Mouse (Mus musculus) hindbrain, embryonic 14.5 days (tissue): ENCODE data around the gene Fastk. TPM values are rescaled to one million over a fixed set of nuclear protein-coding genes. Genes with fewer than 3 reads are reported as not detected.

Experiments used
- ATAC-seq: fragments of 200-750 bp; cut with Nextera tagmentation; 2 replicates; pipeline ENCODE4 v1.8.0; 2017; ENCODE audit warnings: moderate number of reproducible peaks, mild to moderate bottlenecking, moderate TSS enrichment, moderate library complexity; ENCODE audit not compliant: low FRiP score
- DNase-seq: peaks from one replicate; pipeline ENCODE4 v3.0.0-alpha.2; 2015; ENCODE audit warnings: low spot score
- H3K27ac ChIP-seq: fragments of 300-500 bp; sonication (generic); 2 replicates; pipeline ENCODE4 v1.5.1; 2014; ENCODE audit warnings: mild to moderate bottlenecking, moderate library complexity
- H3K27me3 ChIP-seq: fragments of 300-500 bp; sonication (generic); 2 replicates; pipeline ENCODE4 v1.6.1; 2014; ENCODE audit warnings: mild to moderate bottlenecking, low read length, mixed read lengths; ENCODE audit not compliant: control insufficient read depth, insufficient read depth
- H3K36me3 ChIP-seq: fragments of 300-500 bp; sonication (generic); replicated peaks from 2 replicates; pipeline ENCODE4 v1.6.1; 2014; ENCODE audit not compliant: control insufficient read depth, insufficient read depth
- H3K4me1 ChIP-seq: fragments of 300-500 bp; sonication (generic); replicated peaks from 2 replicates; pipeline ENCODE4 v1.6.1; 2014; ENCODE audit warnings: antibody characterized with exemption, low read length, mixed read lengths; ENCODE audit not compliant: control insufficient read depth, insufficient read depth
- H3K4me2 ChIP-seq: fragments of 300-500 bp; sonication (generic); replicated peaks from 2 replicates; pipeline ENCODE4 v1.6.1; 2014; ENCODE audit warnings: mild to moderate bottlenecking, moderate library complexity
- H3K4me3 ChIP-seq: fragments of 300-500 bp; sonication (generic); replicated peaks from 2 replicates; pipeline ENCODE4 v1.5.1; 2014; ENCODE audit warnings: mild to moderate bottlenecking, low read length
- H3K9ac ChIP-seq: fragments of 300-500 bp; sonication (generic); 2 replicates; pipeline ENCODE4 v1.6.1; 2014
- H3K9me3 ChIP-seq: fragments of 300-500 bp; sonication (generic); 2 replicates; pipeline ENCODE4 v1.6.1; 2016; ENCODE audit warnings: low read length; ENCODE audit not compliant: control insufficient read depth
- WGBS: fragments of 180-500 bp; shearing (Covaris S2); extraction: QIAGEN DNeasy Blood & Tissue Kit; methylation state at CpG from one replicate; pipeline ENCODE4 v1.1.7; 2014; 5-methylcytosine and 5-hydroxymethylcytosine counted together
- polyA plus RNA-seq: library from polyadenylated mRNA; unstranded; fragments of >200 nt; fragmentation: Nextera tagmentation; extraction: Ambion mirVana; gene quantifications from 2 replicates; pipeline ENCODE4 v1.2.1, GENCODE M21; 2014

Fastk gene
- polyA plus RNA-seq, 1 experiment from 2014 or later: 92.9 TPM

GRCm38 (mm10) chr5:24416222-24416736, 28.8 kb downstream of the Fastk start:
- peak overlapping the region; percentile 27 for H3K4me2 ChIP-seq
- DNase-seq (peak; percentile 66), ATAC-seq (peak; percentile 72; the same call in 1 of the 2 replicates)
- WGBS: 4% methylated on average over 21 of the region's 21 CpGs
- peaks cover 28% of the 10 kb centered on the region for H3K36me3 ChIP-seq
- H3K4me1 ChIP-seq: peaks cover 11% of the 10 kb centered on the region; the same call in 1 of the 2 replicates
- no peaks in the 10 kb centered on the region for H3K9me3 ChIP-seq
- H3K9ac ChIP-seq: no peak overlapping the region; the same call in 1 of the 2 replicates
- no peaks in the 10 kb centered on the region for H3K27me3 ChIP-seq
- no peak overlapping the region for H3K4me3 ChIP-seq
- no peak overlapping the region for H3K27ac ChIP-seq

GRCm38 (mm10) chr5:24413938-24414337, 31.1 kb downstream of the Fastk start:
- Histone ChIP-seq H3K27ac (no peak overlapping the region), H3K27me3 (no peaks in the 10 kb centered on the region), H3K9ac (no peak overlapping the region), H3K4me1 (peaks cover 11% of the 10 kb centered on the region; the same call in 1 of the 2 replicates), H3K4me3 (no peak overlapping the region), H3K36me3 (peaks cover 9% of the 10 kb centered on the region; the same call in 1 of the 2 replicates), H3K4me2 (no peak overlapping the region), H3K9me3 (no peaks in the 10 kb centered on the region)
- WGBS: 85% methylated on average over 13 of the region's 13 CpGs
- ATAC-seq (no peak), DNase-seq (no peak)

- no peaks in the 10 kb centered on the region for H3K9me3 ChIP-seq
- H3K27ac ChIP-seq: no peak within 1 kb of the TSS
- no peaks in the 10 kb centered on the region for H3K27me3 ChIP-seq
- H3K4me3 ChIP-seq: no peak within 1 kb of the TSS
- H3K4me2 ChIP-seq: no peak within 1 kb of the TSS
- H3K36me3 ChIP-seq: 0 out of 2 replicates have a peak, but pooled peaks cover 4% of the 10 kb centered on the region
- 54% methylated on average over 11 of the region's 11 CpGs for WGBS
- ATAC-seq (no peak), DNase-seq (no peak)
- H3K4me1 ChIP-seq: peaks cover 11% of the 10 kb centered on the region; the same call in 1 of the 2 replicates
- H3K9ac ChIP-seq: no peak within 1 kb of the TSS
Observed at GRCm38 (mm10) chr5:24413042-24413693, 31.9 kb downstream of the Fastk start, which contains the start of gene Asic3. Asic3 (plus strand) TSS chr5:24413392.

- DNase-seq (no peak), ATAC-seq (no peak)
- H3K36me3 ChIP-seq: peaks cover 13% of the 10 kb centered on the region; the same call in 1 of the 2 replicates
- H3K4me3 ChIP-seq: no peak overlapping the region
- no peak overlapping the region for H3K9ac ChIP-seq
- H3K27me3 ChIP-seq: no peaks in the 10 kb centered on the region
- no peak overlapping the region for H3K4me2 ChIP-seq
- 91% methylated on average over 2 of the region's 2 CpGs for WGBS
- H3K27ac ChIP-seq: no peak overlapping the region
- H3K9me3 ChIP-seq: no peaks in the 10 kb centered on the region
- H3K4me1 ChIP-seq: peaks cover 11% of the 10 kb centered on the region; the same call in 1 of the 2 replicates
Observed at GRCm38 (mm10) chr5:24412063-24412462, 33.0 kb downstream of the Fastk start.

- no peak for DNase-seq
- no peaks in the 10 kb centered on the region for H3K9me3 ChIP-seq
- no peak overlapping the region for H3K9ac ChIP-seq
- no peak overlapping the region for H3K4me3 ChIP-seq
- no peaks in the 10 kb centered on the region for H3K27me3 ChIP-seq
- no peak for ATAC-seq
- no peak overlapping the region for H3K4me2 ChIP-seq
- H3K4me1 ChIP-seq: 0 out of 2 replicates have a peak, but pooled peaks cover 4% of the 10 kb centered on the region
- peaks cover 23% of the 10 kb centered on the region for H3K36me3 ChIP-seq
- H3K27ac ChIP-seq: no peak overlapping the region
- 83% methylated on average over 2 of the region's 2 CpGs for WGBS
Observed at GRCm38 (mm10) chr5:24409466-24409865, 35.6 kb downstream of the Fastk start.

- Histone ChIP-seq H3K4me1 (0 out of 2 replicates have a peak, but pooled peaks cover 4% of the 10 kb centered on the region), H3K27ac (no peak overlapping the region), H3K4me3 (no peak overlapping the region), H3K27me3 (no peaks in the 10 kb centered on the region), H3K9me3 (no peaks in the 10 kb centered on the region), H3K9ac (no peak overlapping the region), H3K36me3 (peaks cover 31% of the 10 kb centered on the region), H3K4me2 (no peak overlapping the region)
- DNase-seq: no peak
- no peak for ATAC-seq
- WGBS: 94% methylated on average over 13 of the region's 13 CpGs
Observed at GRCm38 (mm10) chr5:24408651-24409050, 36.4 kb downstream of the Fastk start.

GRCm38 (mm10) chr5:24405389-24405876, 39.7 kb downstream of the Fastk start:
- 78% methylated on average over 3 of the region's 3 CpGs for WGBS
- no peak for ATAC-seq
- H3K9me3 ChIP-seq: no peaks in the 10 kb centered on the region

GRCm38 (mm10) chr5:24404594-24405360, 40.3 kb downstream of the Fastk start:
- H3K4me1 ChIP-seq: no peaks in the 10 kb centered on the region
- no peak overlapping the region for H3K4me3 ChIP-seq
- H3K36me3 ChIP-seq: peaks cover 55% of the 10 kb centered on the region
- no peaks in the 10 kb centered on the region for H3K9me3 ChIP-seq
- no peak overlapping the region for H3K9ac ChIP-seq
- no peak for ATAC-seq
- WGBS: 78% methylated on average over 6 of the region's 6 CpGs
- H3K27ac ChIP-seq: no peak overlapping the region
- DNase-seq: no peak
- H3K4me2 ChIP-seq: no peak overlapping the region
- H3K27me3 ChIP-seq: no peaks in the 10 kb centered on the region

More at GRCm38 (mm10) chr5:24405389-24405876, 39.7 kb downstream of the Fastk start:
- no peaks in the 10 kb centered on the region for H3K27me3 ChIP-seq
- H3K4me3 ChIP-seq: no peak overlapping the region
- no peak overlapping the region for H3K9ac ChIP-seq
- DNase-seq: no peak
- peaks cover 48% of the 10 kb centered on the region for H3K36me3 ChIP-seq
- H3K27ac ChIP-seq: no peak overlapping the region
- H3K4me2 ChIP-seq: no peak overlapping the region
- H3K4me1 ChIP-seq: no peaks in the 10 kb centered on the region

GRCm38 (mm10) chr5:24401969-24402368, 43.1 kb downstream of the Fastk start:
- H3K9me3 ChIP-seq: no peaks in the 10 kb centered on the region
- H3K4me1 ChIP-seq: no peaks in the 10 kb centered on the region
- no peaks in the 10 kb centered on the region for H3K27me3 ChIP-seq
- peaks cover 43% of the 10 kb centered on the region for H3K36me3 ChIP-seq
- whole genome bisulfite sequencing: 64% methylated on average over 9 of the region's 9 CpGs
- ATAC-seq: peak; percentile 58; the same call in 1 of the 2 replicates
- H3K9ac ChIP-seq: no peak overlapping the region
- H3K27ac ChIP-seq: no peak overlapping the region
- DNase-seq: peak; percentile 37
- no peak overlapping the region for H3K4me3 ChIP-seq
- no peak overlapping the region for H3K4me2 ChIP-seq
